Mouse (Mus musculus): ENCODE data around the gene Syne3. TPM values are rescaled to one million over a fixed set of nuclear protein-coding genes. Genes with fewer than 3 reads are reported as not detected.

Syne3 gene
- total RNA-seq, 1 experiment = 1.5 TPM

DNA sequence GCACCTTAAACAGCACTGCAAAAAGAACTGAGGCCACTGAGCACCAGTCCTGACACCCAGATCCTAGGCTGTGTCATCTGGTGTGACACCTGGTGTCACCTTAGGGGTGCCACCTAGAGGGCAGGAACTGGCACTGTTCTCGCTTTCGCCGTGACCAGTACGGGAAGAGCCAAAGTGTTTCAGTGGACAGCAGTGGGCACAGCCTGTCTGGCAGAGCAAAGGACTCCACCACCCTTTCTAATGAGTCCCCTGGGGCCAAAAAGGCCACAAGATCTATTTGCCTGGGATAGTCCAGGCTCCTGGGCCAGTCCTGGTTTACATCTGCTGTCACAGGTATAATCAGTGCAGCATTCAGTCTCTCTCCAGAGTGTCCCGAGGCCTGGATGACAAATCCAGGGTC, 70.7 kb downstream of the Syne3 start:
- H3K36me3 ChIP-seq (ENCODE audit: control insufficient read depth, insufficient read depth, low read length, poor library complexity, severe bottlenecking) = no peaks in the 10 kb centered on the region
- no peak overlapping the region for H3K27ac ChIP-seq (ENCODE audit: insufficient read depth, low read depth, low read length, poor library complexity, severe bottlenecking)

DNA sequence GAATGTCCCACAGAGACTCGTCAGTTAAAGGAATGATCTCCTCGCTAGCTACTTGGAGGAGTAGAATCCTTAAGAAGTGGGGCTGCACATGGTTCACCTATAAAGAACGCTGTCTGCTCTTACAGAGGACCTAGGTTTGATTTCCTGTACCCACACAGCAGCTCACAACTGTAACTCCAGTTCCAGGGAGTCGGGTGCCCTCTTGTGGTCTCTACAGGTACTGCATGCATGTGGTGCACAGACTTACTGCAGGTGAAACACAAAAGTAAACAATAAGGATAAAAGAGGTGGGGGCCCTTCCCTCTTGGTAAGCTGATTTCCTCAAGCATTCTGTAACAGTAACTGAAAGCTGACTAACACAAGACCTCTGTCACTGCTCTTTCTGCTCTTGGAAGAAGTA, 73.4 kb downstream of the Syne3 start:
- Histone ChIP-seq H3K36me3 (ENCODE audit: control insufficient read depth, insufficient read depth, low read length, poor library complexity, severe bottlenecking) (no peaks in the 10 kb centered on the region), H3K9me3 (ENCODE audit: control insufficient read depth, insufficient read depth, low read depth, low read length) (no peaks in the 10 kb centered on the region), H3K9ac (ENCODE audit: insufficient read depth, low read depth, low read length, poor library complexity, severe bottlenecking) (no peak overlapping the region), H3K4me1 (ENCODE audit: control insufficient read depth in 2 of 2, insufficient read depth in 2 of 2, low read length in 2 of 2, poor library complexity in 1 of 2) (peaks cover 0 to 10% of the 10 kb centered on the region in 2 experiments; a peak in 1 of 4 replicates), H3K27ac (ENCODE audit: insufficient read depth, low read depth, low read length, poor library complexity, severe bottlenecking) (no peak overlapping the region), H3K4me3 (ENCODE audit: insufficient read depth in 1 of 2, low read depth in 1 of 2, low read length in 2 of 2, poor library complexity in 1 of 2, severe bottlenecking in 1 of 2) (no peak overlapping the region)
- in situ Hi-C loops (cut with MboI; ENCODE audit: low sequenced_read_pairs in 2 of 2, unreplicated experiment in 2 of 2) = loop anchor here (10.0 to 25.0 kb wide), 2 partner anchors 449 to 491 kb away; no protein-coding TSS in a partner anchor
- no peak for TF ChIP-seq CHD2 (IDR thresholded peaks at IDR 0.05; ENCODE audit: low read depth, low read length)
- TF ChIP-seq ZC3H11A (IDR thresholded peaks at IDR 0.05; ENCODE audit: borderline replicate concordance, low read depth, low read length) = peak; percentile 95
- DNase-seq (ENCODE audit: low read depth, low spot score) = peak; percentile 74

More for the DNA sequence above, 70.7 kb downstream of the Syne3 start:
- no peak for DNase-seq (ENCODE audit: low read depth, low spot score)
- no peaks in the 10 kb centered on the region for H3K9me3 ChIP-seq (ENCODE audit: control insufficient read depth, insufficient read depth, low read depth, low read length)
- H3K4me3 ChIP-seq (ENCODE audit: insufficient read depth in 1 of 2, low read depth in 1 of 2, low read length in 2 of 2, poor library complexity in 1 of 2, severe bottlenecking in 1 of 2) = no peak overlapping the region
- H3K4me1 ChIP-seq (ENCODE audit: control insufficient read depth in 2 of 2, insufficient read depth in 2 of 2, low read length in 2 of 2, poor library complexity in 1 of 2) = peaks cover 0 to under 1% of the 10 kb centered on the region in 2 experiments; a peak in 1 of 4 replicates
- in situ Hi-C loops (cut with MboI; ENCODE audit: low sequenced_read_pairs in 2 of 2, unreplicated experiment in 2 of 2) = loop anchor here (10.0 to 25.0 kb wide), 2 partner anchors 452 to 494 kb away; no protein-coding TSS in a partner anchor
- TF ChIP-seq HCFC1 (IDR thresholded peaks at IDR 0.05; ENCODE audit: borderline replicate concordance, insufficient read depth, low read length) (no peak), CHD2 (IDR thresholded peaks at IDR 0.05; ENCODE audit: low read depth, low read length) (no peak), ZNF384 (IDR thresholded peaks at IDR 0.05; ENCODE audit: low read depth, low read length) (no peak), MAFK (IDR thresholded peaks at IDR 0.05; ENCODE audit: insufficient read depth, low read depth, low read length) (no peak), ZC3H11A (IDR thresholded peaks at IDR 0.05; ENCODE audit: borderline replicate concordance, low read depth, low read length) (no peak)
- no peak overlapping the region for H3K9ac ChIP-seq (ENCODE audit: insufficient read depth, low read depth, low read length, poor library complexity, severe bottlenecking)

DNA sequence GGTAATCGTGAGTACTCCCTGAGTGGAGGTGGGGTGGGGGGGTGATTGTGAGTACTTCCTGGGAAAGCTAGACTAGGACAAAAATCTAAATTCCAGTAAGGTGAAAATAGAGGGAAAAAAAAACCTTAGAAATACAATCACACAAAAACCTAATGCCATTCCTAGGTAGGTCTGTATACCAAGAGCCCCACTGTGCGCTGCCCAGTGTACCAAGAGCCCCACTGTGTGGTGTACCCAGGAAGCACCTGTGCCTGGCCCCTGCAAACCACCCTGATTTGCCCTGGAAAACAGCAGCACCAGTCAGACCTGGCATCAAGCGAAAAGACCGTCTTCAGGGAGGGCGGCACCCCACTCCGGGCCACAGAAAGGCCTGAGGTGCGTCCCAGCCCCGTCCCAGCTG, 74.5 kb downstream of the Syne3 start:
- peaks cover 0 to 12% of the 10 kb centered on the region in 2 experiments; a peak in 1 of 4 replicates for H3K4me1 ChIP-seq (ENCODE audit: control insufficient read depth in 2 of 2, insufficient read depth in 2 of 2, low read length in 2 of 2, poor library complexity in 1 of 2)
- no peak for DNase-seq (ENCODE audit: low read depth, low spot score)
- in situ Hi-C loops (cut with MboI; ENCODE audit: low sequenced_read_pairs in 2 of 2, unreplicated experiment in 2 of 2) = loop anchor here (10.0 to 25.0 kb wide), 2 partner anchors 448 to 490 kb away; no protein-coding TSS in a partner anchor
- H3K4me3 ChIP-seq (ENCODE audit: insufficient read depth in 1 of 2, low read depth in 1 of 2, low read length in 2 of 2, poor library complexity in 1 of 2, severe bottlenecking in 1 of 2) = no peak overlapping the region
- H3K36me3 ChIP-seq (ENCODE audit: control insufficient read depth, insufficient read depth, low read length, poor library complexity, severe bottlenecking) = no peaks in the 10 kb centered on the region
- H3K27ac ChIP-seq (ENCODE audit: insufficient read depth, low read depth, low read length, poor library complexity, severe bottlenecking) = no peak overlapping the region
- no peak overlapping the region for H3K9ac ChIP-seq (ENCODE audit: insufficient read depth, low read depth, low read length, poor library complexity, severe bottlenecking)
- TF ChIP-seq CHD2 (IDR thresholded peaks at IDR 0.05; ENCODE audit: low read depth, low read length) = no peak
- no peak for TF ChIP-seq ZC3H11A (IDR thresholded peaks at IDR 0.05; ENCODE audit: borderline replicate concordance, low read depth, low read length)
- no peak for TF ChIP-seq HCFC1 (IDR thresholded peaks at IDR 0.05; ENCODE audit: borderline replicate concordance, insufficient read depth, low read length)
- TF ChIP-seq MAFK (IDR thresholded peaks at IDR 0.05; ENCODE audit: insufficient read depth, low read depth, low read length) = no peak
- TF ChIP-seq ZNF384 (IDR thresholded peaks at IDR 0.05; ENCODE audit: low read depth, low read length) = no peak
- no peaks in the 10 kb centered on the region for H3K9me3 ChIP-seq (ENCODE audit: control insufficient read depth, insufficient read depth, low read depth, low read length)

DNA sequence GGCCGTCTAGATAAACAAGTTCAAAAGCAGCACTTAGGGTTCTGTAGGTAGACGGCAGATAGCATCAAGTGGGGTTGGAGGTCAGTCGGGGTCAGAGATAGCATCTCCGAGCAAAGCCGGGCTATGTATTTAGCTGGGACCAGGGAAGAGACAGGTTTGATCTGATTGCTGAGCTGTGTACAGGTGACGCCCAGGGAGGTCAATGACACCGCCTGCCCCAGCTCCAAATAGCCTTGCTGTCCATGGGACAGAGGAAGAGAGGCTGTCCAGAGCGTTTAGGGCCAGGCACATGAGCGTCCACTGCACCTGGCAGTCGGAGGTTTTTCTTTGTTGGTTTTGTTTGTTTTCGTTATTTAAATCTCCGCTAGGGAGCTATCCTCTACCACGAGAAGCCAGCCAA, 75.8 kb downstream of the Syne3 start:
- H3K4me1 ChIP-seq (ENCODE audit: control insufficient read depth in 2 of 2, insufficient read depth in 2 of 2, low read length in 2 of 2, poor library complexity in 1 of 2) = peaks cover 0 to 12% of the 10 kb centered on the region in 2 experiments; a peak in 1 of 4 replicates
- no peaks in the 10 kb centered on the region for H3K36me3 ChIP-seq (ENCODE audit: control insufficient read depth, insufficient read depth, low read length, poor library complexity, severe bottlenecking)
- in situ Hi-C loops (cut with MboI; ENCODE audit: low sequenced_read_pairs in 2 of 2, unreplicated experiment in 2 of 2) = loop anchor here (10.0 to 25.0 kb wide), 2 partner anchors 446 to 489 kb away; no protein-coding TSS in a partner anchor
- no peak overlapping the region for H3K27ac ChIP-seq (ENCODE audit: insufficient read depth, low read depth, low read length, poor library complexity, severe bottlenecking)
- no peak overlapping the region for H3K4me3 ChIP-seq (ENCODE audit: insufficient read depth in 1 of 2, low read depth in 1 of 2, low read length in 2 of 2, poor library complexity in 1 of 2, severe bottlenecking in 1 of 2)
- H3K9me3 ChIP-seq (ENCODE audit: control insufficient read depth, insufficient read depth, low read depth, low read length) = no peaks in the 10 kb centered on the region
- no peak for DNase-seq (ENCODE audit: low read depth, low spot score)
- TF ChIP-seq ZC3H11A (IDR thresholded peaks at IDR 0.05; ENCODE audit: borderline replicate concordance, low read depth, low read length) (no peak), CHD2 (IDR thresholded peaks at IDR 0.05; ENCODE audit: low read depth, low read length) (no peak), ZNF384 (IDR thresholded peaks at IDR 0.05; ENCODE audit: low read depth, low read length) (no peak), HCFC1 (IDR thresholded peaks at IDR 0.05; ENCODE audit: borderline replicate concordance, insufficient read depth, low read length) (no peak), MAFK (IDR thresholded peaks at IDR 0.05; ENCODE audit: insufficient read depth, low read depth, low read length) (no peak)
- H3K9ac ChIP-seq (ENCODE audit: insufficient read depth, low read depth, low read length, poor library complexity, severe bottlenecking) = no peak overlapping the region
